In the genomic region with DNA sequence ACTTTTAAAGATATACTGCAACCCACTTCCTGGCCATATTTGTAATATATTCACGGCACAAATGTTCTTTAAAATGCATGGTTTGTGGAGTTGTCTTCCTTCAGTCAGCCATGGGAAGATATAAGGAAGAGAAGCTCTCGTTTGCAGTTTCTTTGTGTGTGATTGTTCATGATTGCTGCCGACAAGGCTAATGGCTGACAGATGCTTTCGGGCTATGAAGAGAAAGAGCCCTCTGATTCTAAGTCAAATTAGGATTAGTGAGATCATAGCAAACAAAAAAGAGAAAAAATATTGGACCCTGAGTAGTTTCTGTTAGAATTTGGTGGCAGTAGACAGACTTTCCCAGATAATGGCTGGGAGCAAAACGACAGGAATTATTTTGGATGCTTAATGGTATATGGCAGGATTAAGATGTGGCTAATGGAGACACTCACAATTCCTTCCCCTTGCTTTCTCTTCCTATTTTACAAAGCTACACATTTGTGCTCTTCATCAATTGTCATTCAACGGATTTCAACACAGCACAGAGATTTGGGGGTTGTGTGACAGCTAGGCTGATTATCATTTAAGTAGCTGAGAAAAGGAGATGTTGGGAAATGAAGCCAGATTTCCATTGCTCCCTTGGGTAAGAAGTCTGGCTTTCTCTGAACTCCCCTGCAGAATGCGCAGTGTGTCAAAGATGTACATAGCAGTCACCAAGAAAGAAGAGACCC, we compare ENCODE assay signal across 24 mouse cellular contexts.
DNase-seq lines count a peak whose midpoint lies in the region; ATAC-seq lines count a peak whose summit lies in the region.
"Had no signal": no experiment of that assay in that cellular context is flagged by ENCODE, and none has a peak within 500 bp of the region (broad histone marks: within the 10 kb centered on the region; RNA-seq: fewer than 3 reads in every experiment).

No protein-coding gene starts in this region.

- H3K27me3 ChIP-seq in hindbrain, embryonic 13.5 days = no peaks in the 10 kb centered on the region
- H3K27me3 ChIP-seq in hindbrain, embryonic 10.5 days (ENCODE audit: insufficient read depth, poor library complexity, severe bottlenecking) = no peaks in the 10 kb centered on the region
- no peaks in the 10 kb centered on the region for H3K27me3 ChIP-seq in embryonic facial prominence, embryonic 10.5 days (replicated peaks; ENCODE audit: low read depth, poor library complexity, severe bottlenecking)
- H3K27me3 ChIP-seq in forebrain, embryonic 16.5 days (replicated peaks; ENCODE audit: control insufficient read depth, insufficient read depth, low read length) = no peaks in the 10 kb centered on the region
- no peaks in the 10 kb centered on the region for H3K27me3 ChIP-seq in midbrain, embryonic 14.5 days (ENCODE audit: control insufficient read depth, insufficient read depth, low read length)
- H3K27me3 ChIP-seq: heart, embryonic 15.5 days; limb, embryonic 12.5 days; liver, embryonic 12.5 days; neural tube, embryonic 12.5 days had no signal

- no peaks in the 10 kb centered on the region for H3K9me3 ChIP-seq in hindbrain, embryonic 13.5 days
- no peaks in the 10 kb centered on the region for H3K9me3 ChIP-seq in hindbrain, embryonic 10.5 days
- no peaks in the 10 kb centered on the region for H3K9me3 ChIP-seq in embryonic facial prominence, embryonic 10.5 days
- no peaks in the 10 kb centered on the region for H3K9me3 ChIP-seq in forebrain, embryonic 16.5 days (ENCODE audit: control insufficient read depth, low read length)
- no peaks in the 10 kb centered on the region for H3K9me3 ChIP-seq in midbrain, embryonic 14.5 days (ENCODE audit: control insufficient read depth, low read length)
- H3K9me3 ChIP-seq: heart, embryonic 15.5 days; limb, embryonic 12.5 days; liver, embryonic 12.5 days; neural tube, embryonic 12.5 days had no signal

- no peak overlapping the region for H3K4me3 ChIP-seq in hindbrain, embryonic 13.5 days
- no peak overlapping the region for H3K4me3 ChIP-seq in hindbrain, embryonic 10.5 days
- H3K4me3 ChIP-seq in embryonic facial prominence, embryonic 10.5 days = no peak overlapping the region
- no peak overlapping the region for H3K4me3 ChIP-seq in forebrain, embryonic 16.5 days (replicated peaks; ENCODE audit: low read length)
- no peak overlapping the region for H3K4me3 ChIP-seq in midbrain, embryonic 14.5 days (replicated peaks; ENCODE audit: low read depth, low read length)
- H3K4me3 ChIP-seq: heart, embryonic 15.5 days; left cerebral cortex, adult 2 months; limb, embryonic 12.5 days; liver, embryonic 12.5 days; neural tube, embryonic 12.5 days had no signal

- no peak for DNase-seq in hindbrain, embryonic 10.5 days (ENCODE audit: low spot score)
- DNase-seq in embryonic facial prominence, embryonic 10.5 days (ENCODE audit: low spot score) = peak; percentile 21
- DNase-seq in midbrain, embryonic 14.5 days = peak; percentile 60
- no peak for DNase-seq in layer of hippocampus, postnatal 36 days
- DNase-seq in left cerebral cortex, adult 8-10 months (ENCODE audit: low spot score in 2 of 2) = no peak
- DNase-seq in urinary bladder, postnatal 4 days (ENCODE audit: low spot score in 2 of 2) = no peak
- DNase-seq: adrenal gland, postnatal 36 days; B cell, adult 2 months; cerebellum, adult 18-20 months; cerebellum, postnatal 25 days; gastrocnemius, postnatal 25 days; kidney, adult 2 months; kidney, postnatal 25 days; lung, adult 2 months; lung, postnatal 36 days; thymus, postnatal 36 days had no signal

- H3K27ac ChIP-seq in hindbrain, embryonic 13.5 days = peak overlapping the region; percentile 53; the same call in 1 of the 2 replicates
- H3K27ac ChIP-seq in hindbrain, embryonic 10.5 days = no peak overlapping the region; the same call in 1 of the 2 replicates
- peak overlapping the region; percentile 59; the same call in 1 of the 2 replicates for H3K27ac ChIP-seq in embryonic facial prominence, embryonic 10.5 days (replicated peaks)
- H3K27ac ChIP-seq in forebrain, embryonic 16.5 days (ENCODE audit: low read length) = peak overlapping the region; percentile 61
- peak overlapping the region; percentile 73 for H3K27ac ChIP-seq in midbrain, embryonic 14.5 days (replicated peaks; ENCODE audit: low read depth, low read length)
- H3K27ac ChIP-seq: heart, embryonic 15.5 days; hindbrain, postnatal 0 days; left cerebral cortex, adult 2 months; limb, embryonic 12.5 days; liver, embryonic 12.5 days; neural tube, embryonic 12.5 days had no signal

- H3K36me3 ChIP-seq in hindbrain, embryonic 13.5 days = no peaks in the 10 kb centered on the region
- H3K36me3 ChIP-seq in hindbrain, embryonic 10.5 days = no peaks in the 10 kb centered on the region
- no peaks in the 10 kb centered on the region for H3K36me3 ChIP-seq in embryonic facial prominence, embryonic 10.5 days (replicated peaks)
- H3K36me3 ChIP-seq in forebrain, embryonic 16.5 days (ENCODE audit: control insufficient read depth, insufficient read depth) = no peaks in the 10 kb centered on the region
- H3K36me3 ChIP-seq in midbrain, embryonic 14.5 days (ENCODE audit: control insufficient read depth, insufficient read depth, low read length) = no peaks in the 10 kb centered on the region
- H3K36me3 ChIP-seq: heart, embryonic 15.5 days; limb, embryonic 12.5 days; liver, embryonic 12.5 days; neural tube, embryonic 12.5 days had no signal

- H3K9ac ChIP-seq in hindbrain, embryonic 13.5 days = no peak overlapping the region
- H3K9ac ChIP-seq in forebrain, embryonic 16.5 days (replicated peaks; ENCODE audit: low read depth, low read length) = no peak overlapping the region
- H3K9ac ChIP-seq in midbrain, embryonic 14.5 days (replicated peaks; ENCODE audit: low read length) = no peak overlapping the region
- H3K9ac ChIP-seq: heart, embryonic 15.5 days; limb, embryonic 12.5 days; liver, embryonic 12.5 days; neural tube, embryonic 12.5 days had no signal

- WGBS in hindbrain, embryonic 13.5 days = 54% methylated on average over 7 of the region's 7 CpGs
- whole genome bisulfite sequencing in hindbrain, embryonic 10.5 days = 73% methylated on average over 7 of the region's 7 CpGs
- WGBS in embryonic facial prominence, embryonic 10.5 days = 49% methylated on average over 7 of the region's 7 CpGs
- WGBS in forebrain, embryonic 16.5 days = 31% methylated on average over 7 of the region's 7 CpGs
- 28% methylated on average over 7 of the region's 7 CpGs for WGBS in midbrain, embryonic 14.5 days

- peaks cover 12% of the 10 kb centered on the region for H3K4me1 ChIP-seq in hindbrain, embryonic 13.5 days (replicated peaks)
- H3K4me1 ChIP-seq in hindbrain, embryonic 10.5 days (replicated peaks) = no peaks in the 10 kb centered on the region
- peaks cover 10% of the 10 kb centered on the region for H3K4me1 ChIP-seq in embryonic facial prominence, embryonic 10.5 days
- H3K4me1 ChIP-seq in forebrain, embryonic 16.5 days (replicated peaks; ENCODE audit: control insufficient read depth, insufficient read depth, low read length) = peaks cover 11% of the 10 kb centered on the region; the same call in 1 of the 2 replicates
- H3K4me1 ChIP-seq in midbrain, embryonic 14.5 days (ENCODE audit: control insufficient read depth, insufficient read depth, low read length) = peaks cover 14% of the 10 kb centered on the region
- H3K4me1 ChIP-seq: heart, embryonic 15.5 days; liver, embryonic 12.5 days; neural tube, embryonic 12.5 days had no signal

- no peak overlapping the region for H3K4me2 ChIP-seq in hindbrain, embryonic 13.5 days
- no peak overlapping the region for H3K4me2 ChIP-seq in forebrain, embryonic 16.5 days (ENCODE audit: low read length)
- H3K4me2 ChIP-seq in midbrain, embryonic 14.5 days (ENCODE audit: low read length) = no peak overlapping the region
- H3K4me2 ChIP-seq: heart, embryonic 15.5 days; limb, embryonic 12.5 days; liver, embryonic 12.5 days; neural tube, embryonic 12.5 days had no signal

- ATAC-seq in hindbrain, embryonic 13.5 days (ENCODE audit: low FRiP score) = no peak
- peak; percentile 55; the same call in 1 of the 2 replicates for ATAC-seq in forebrain, embryonic 16.5 days
- no peak for ATAC-seq in midbrain, embryonic 14.5 days (ENCODE audit: low FRiP score, low TSS enrichment)
- ATAC-seq: hindbrain, postnatal 0 days; liver, embryonic 12.5 days had no signal

Comparison
In these comparisons a context has a peak if more than half of its experiments do, and no peak if none do; other contexts are left out.
1. DNase-seq: peak in embryonic facial prominence, embryonic 10.5 days (single experiment) and midbrain, embryonic 14.5 days (single experiment); none in hindbrain, embryonic 10.5 days (single experiment), layer of hippocampus, postnatal 36 days (0 of 2), left cerebral cortex, adult 8-10 months (0 of 2) and urinary bladder, postnatal 4 days (0 of 2).